Mouse (Mus musculus) limb, embryonic 14.5 days (tissue): ENCODE measurements around the gene Tmc8. TPM values are rescaled to one million over a fixed set of nuclear protein-coding genes. Genes with fewer than 3 reads are reported as not detected.
"Not testable (repeated sequence)": the region's sequence is repeated elsewhere in the genome, so short reads cannot be mapped to it uniquely, and the experiment has no call there.

Experiments used
- ATAC-seq: fragments of 200-750 bp; cut with Nextera tagmentation; 2 replicates; pipeline ENCODE4 v1.8.0; 2017; ENCODE audit warnings: low read depth, moderate number of reproducible peaks, moderate TSS enrichment; ENCODE audit not compliant: low FRiP score
- DNase-seq: peaks from one replicate; pipeline ENCODE4 v3.0.0-alpha.2; 2015; ENCODE audit warnings: low spot score
- H3K27ac ChIP-seq: fragments of 300-500 bp; sonication (generic); replicated peaks from 2 replicates; pipeline ENCODE4 v1.5.1; 2014; ENCODE audit warnings: low read depth, mild to moderate bottlenecking, low read length, moderate library complexity, mixed read lengths
- H3K27me3 ChIP-seq: fragments of 300-500 bp; sonication (generic); 2 replicates; pipeline ENCODE4 v1.6.1; 2014; ENCODE audit warnings: low read length, mixed read lengths; ENCODE audit not compliant: control insufficient read depth, insufficient read depth
- H3K36me3 ChIP-seq: fragments of 300-500 bp; sonication (generic); 2 replicates; pipeline ENCODE4 v1.6.1; 2014; ENCODE audit warnings: mild to moderate bottlenecking, low read length, moderate library complexity, mixed read lengths; ENCODE audit not compliant: control insufficient read depth, insufficient read depth
- H3K4me1 ChIP-seq: fragments of 300-500 bp; sonication (generic); 2 replicates; pipeline ENCODE4 v1.6.1; 2014; ENCODE audit warnings: antibody characterized with exemption, low read length, mixed read lengths; ENCODE audit not compliant: control insufficient read depth, insufficient read depth
- H3K4me2 ChIP-seq: fragments of 300-500 bp; sonication (generic); replicated peaks from 2 replicates; pipeline ENCODE4 v1.6.1; 2014; ENCODE audit warnings: low read depth, mild to moderate bottlenecking, low read length, moderate library complexity; ENCODE audit not compliant: severe bottlenecking
- H3K4me3 ChIP-seq: fragments of 300-500 bp; sonication (generic); replicated peaks from 2 replicates; pipeline ENCODE4 v1.5.1; 2014; ENCODE audit warnings: low read length
- H3K9ac ChIP-seq: fragments of 300-500 bp; sonication (generic); 2 replicates; pipeline ENCODE4 v1.6.1; 2014; ENCODE audit warnings: mild to moderate bottlenecking, low read depth, low read length, moderate library complexity; ENCODE audit not compliant: severe bottlenecking
- H3K9me3 ChIP-seq: fragments of 300-500 bp; sonication (generic); 2 replicates; pipeline ENCODE4 v1.6.1; 2016; ENCODE audit warnings: low read length; ENCODE audit not compliant: control insufficient read depth
- POLR2A ChIP-seq: fragments of 200-500 bp; IDR thresholded peaks from 2 replicates; pipeline ENCODE4 v1.8.0; 2012; ENCODE audit warnings: inconsistent platforms, mild to moderate bottlenecking, moderate library complexity, borderline replicate concordance; ENCODE audit not compliant: insufficient read depth, insufficient read length; ENCODE audit errors: extremely low read depth
- WGBS: fragments of 180-500 bp; shearing (Covaris S2); extraction: QIAGEN DNeasy Blood & Tissue Kit; methylation state at CpG from one replicate; pipeline ENCODE4 v1.1.7; 2014; 5-methylcytosine and 5-hydroxymethylcytosine counted together
- polyA plus RNA-seq, 2 experiments: library from polyadenylated mRNA; depleted of rRNA in 1 of 2; stranded (reverse) in 1 of 2; unstranded in 1 of 2; fragments of >200 nt; fragmentation: Nextera tagmentation in 1 of 2; extraction: Ambion mirVana in 1 of 2; gene quantifications; 2 replicates each; pipeline versions ENCODE4 v1.2.1 to v1.2.3; 2012 to 2014

The Tmc8 gene
- polyA plus RNA-seq, 2 experiments, result 1.1 to 3.1 TPM

- H3K4me2 ChIP-seq, result no peak overlapping the region
- no peak for ATAC-seq
- H3K4me1 ChIP-seq, result peaks cover 36% of the 10 kb centered on the region
- peak overlapping the region; percentile 56 for H3K27ac ChIP-seq
- no peak for DNase-seq
- H3K36me3 ChIP-seq, result no peaks in the 10 kb centered on the region
- H3K9ac ChIP-seq, result no peak overlapping the region
- no peaks in the 10 kb centered on the region for H3K9me3 ChIP-seq
- no peaks in the 10 kb centered on the region for H3K27me3 ChIP-seq
- H3K4me3 ChIP-seq, result no peak overlapping the region
- 55% methylated on average over 9 of the region's 9 CpGs for WGBS
- TF ChIP-seq POLR2A, result no peak
These were observed 47.2 kb downstream of the Tmc8 start for GRCm38 (mm10) chr11:117828888-117829604.

- no peak overlapping the region for H3K9ac ChIP-seq
- peaks cover 32% of the 10 kb centered on the region for H3K4me1 ChIP-seq
- H3K4me3 ChIP-seq, result no peak overlapping the region
- 74% methylated on average over 2 of the region's 2 CpGs for WGBS
- no peak for TF ChIP-seq POLR2A
- H3K9me3 ChIP-seq, result no peaks in the 10 kb centered on the region
- ATAC-seq (no peak), DNase-seq (no peak)
- H3K27me3 ChIP-seq, result no peaks in the 10 kb centered on the region
- no peaks in the 10 kb centered on the region for H3K36me3 ChIP-seq
- no peak overlapping the region for H3K27ac ChIP-seq
- no peak overlapping the region for H3K4me2 ChIP-seq
These were observed 47.9 kb downstream of the Tmc8 start for GRCm38 (mm10) chr11:117829671-117830215.

- ATAC-seq, result no peak
- no peak for TF ChIP-seq POLR2A
- H3K9me3 ChIP-seq, result no peaks in the 10 kb centered on the region
- H3K4me3 ChIP-seq, result no peak overlapping the region
- H3K27ac ChIP-seq, result no peak overlapping the region
- no peaks in the 10 kb centered on the region for H3K36me3 ChIP-seq
- DNase-seq, result no peak
- H3K4me2 ChIP-seq, result no peak overlapping the region
- H3K4me1 ChIP-seq, result peaks cover 27% of the 10 kb centered on the region
- 73% methylated on average over 9 of the region's 9 CpGs for WGBS
- H3K27me3 ChIP-seq, result no peaks in the 10 kb centered on the region
- H3K9ac ChIP-seq, result no peak overlapping the region
These were observed 48.5 kb downstream of the Tmc8 start for GRCm38 (mm10) chr11:117830401-117830800.

- Histone ChIP-seq H3K27ac (no peak overlapping the region), H3K4me1 (peaks cover 17% of the 10 kb centered on the region), H3K27me3 (no peaks in the 10 kb centered on the region), H3K4me3 (peak overlapping the region; percentile 13; the same call in 1 of the 2 replicates), H3K4me2 (peak overlapping the region; percentile 40), H3K9ac (no peak overlapping the region), H3K36me3 (no peaks in the 10 kb centered on the region), H3K9me3 (no peaks in the 10 kb centered on the region)
- DNase-seq (peak; percentile 45), ATAC-seq (peak; percentile 39; the same call in 1 of the 2 replicates)
- 20% methylated on average over 27 of the region's 28 CpGs for WGBS
- TF ChIP-seq POLR2A, result no peak
These were observed 50.5 kb downstream of the Tmc8 start for GRCm38 (mm10) chr11:117832086-117832969.

- H3K9me3 ChIP-seq, H3K4me1 ChIP-seq, DNase-seq, H3K27me3 ChIP-seq, H3K4me2 ChIP-seq, H3K27ac ChIP-seq, H3K36me3 ChIP-seq, ATAC-seq, H3K9ac ChIP-seq, H3K4me3 ChIP-seq: not testable (repeated sequence)
- 98% methylated on average over 4 of the region's 6 CpGs for WGBS
These were observed 51.6 kb downstream of the Tmc8 start for GRCm38 (mm10) chr11:117833509-117833908.
